Mouse (Mus musculus) fat pad, adult 2 months (tissue): Measurements from ENCODE around the gene Olfr513.

Experiments
- DNase-seq: peaks from one replicate; pipeline ENCODE4 v3.0.0-alpha.2; 2011; ENCODE audit warnings: low read depth, low spot score; ENCODE audit errors: extremely low read depth

The Olfr513 gene

DNA sequence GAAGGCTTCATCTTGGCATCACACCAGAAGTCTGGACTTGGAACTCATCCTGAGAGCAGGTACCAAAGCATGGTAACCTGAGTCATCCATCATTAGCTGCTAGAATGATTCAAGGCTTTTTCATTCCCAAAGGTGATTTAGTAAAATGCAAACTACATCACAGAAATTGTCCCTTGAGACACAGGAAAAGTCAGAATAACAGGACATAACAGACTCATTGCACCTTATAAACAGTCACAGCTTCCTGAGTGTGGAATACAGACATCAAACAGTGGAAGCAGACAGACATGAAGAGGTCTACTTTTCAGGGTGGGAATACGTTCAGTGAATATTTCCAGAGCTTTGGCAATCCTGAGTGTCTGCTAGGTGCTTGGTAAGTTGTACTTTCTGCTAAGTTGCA lies at the start of gene Olfr513:
Olfr513 (plus strand) TSS at position 301 of the 400 bp plus-strand sequence.
- DNase-seq = no peak

DNA sequence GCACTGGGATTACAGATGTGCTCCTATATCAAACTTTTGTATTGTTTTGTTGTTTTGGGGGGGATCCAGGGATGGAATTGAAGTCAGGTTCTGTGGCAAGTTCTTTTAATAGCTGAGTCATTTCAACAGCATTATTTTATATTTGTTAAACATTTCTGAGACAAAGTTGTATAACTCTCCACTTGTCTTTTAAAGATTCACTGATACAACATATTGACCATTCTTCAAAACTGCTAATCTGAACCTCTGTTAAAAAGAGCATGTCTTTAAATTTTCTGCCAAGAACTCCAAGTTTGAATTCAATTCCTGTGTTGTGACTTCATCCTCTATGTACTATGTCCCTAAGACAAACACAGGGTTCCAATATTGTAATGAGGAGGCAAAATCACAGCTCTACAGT lies 37.8 kb upstream of the Olfr513 start, which contains the start of gene Olfr512:
Olfr512 (plus strand) TSS at position 301 of the 400 bp plus-strand sequence.
- no peak for DNase-seq

DNA sequence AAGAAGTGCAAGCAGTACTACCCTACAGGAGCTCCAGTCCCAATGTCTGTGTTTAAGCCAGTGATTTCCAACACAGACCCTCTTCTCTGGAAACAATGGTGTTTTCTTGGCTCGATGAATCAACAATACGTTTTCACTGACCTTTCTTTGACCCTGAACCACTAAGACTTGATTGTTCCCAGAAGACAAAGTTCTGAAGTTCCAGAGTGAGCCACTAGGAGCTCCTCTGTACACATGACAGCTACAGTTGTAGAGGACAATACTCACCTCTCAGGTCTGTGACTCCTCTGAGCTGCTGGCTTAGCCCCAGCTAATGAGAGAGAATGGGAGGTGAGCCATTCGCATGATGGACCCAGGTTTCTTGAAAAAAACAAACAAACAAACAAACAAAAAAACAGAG lies 9.6 kb downstream of the Olfr513 start:
- no peak for DNase-seq

DNA sequence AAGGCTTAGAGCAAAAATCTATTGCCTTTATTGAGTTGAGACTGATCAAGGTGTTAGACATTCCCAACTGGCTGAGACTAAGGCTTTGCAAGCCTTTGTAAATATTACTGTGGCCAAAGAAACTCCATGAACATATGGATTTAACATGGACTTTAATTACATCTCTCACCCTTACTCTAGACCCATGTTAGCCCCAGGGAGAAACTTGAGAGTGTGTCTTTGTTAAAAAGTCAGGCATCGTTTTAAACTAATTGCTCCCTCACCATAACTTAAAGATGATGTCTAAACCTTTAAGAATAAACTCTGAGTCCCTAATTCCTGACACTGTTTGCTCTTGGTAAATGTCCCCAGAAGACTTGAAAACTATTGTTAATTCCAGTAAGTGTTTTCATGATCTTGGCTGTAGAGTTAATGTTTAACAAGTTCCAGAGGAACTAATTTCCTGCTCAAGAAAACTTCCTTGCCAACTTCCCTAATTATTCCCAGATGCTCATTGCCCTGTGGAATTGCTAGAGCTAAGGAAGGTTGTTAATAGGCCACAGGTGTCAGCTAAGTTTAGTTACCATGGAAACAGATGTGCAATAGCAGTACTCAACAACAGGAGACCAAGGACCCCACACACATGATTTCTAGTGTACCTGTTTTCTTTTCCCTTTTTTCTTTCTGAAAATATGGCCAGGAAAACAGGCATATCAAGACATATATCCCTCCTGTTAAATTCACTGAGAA lies 46.6 kb downstream of the Olfr513 start:
- DNase-seq = no peak
